Mouse (Mus musculus) MEL (cell line): Measurements from ENCODE around the gene Trank1.

Experiments
- CTCF ChIP-seq, 3 experiments: IDR thresholded peaks in 2 of 3; conservative IDR thresholded peaks in 1 of 3; 2 replicates each; pipeline ENCODE4 v1.5.1; 2011 to 2012; ENCODE audit warnings: low read length in 3 of 3, low read depth in 2 of 3, mild to moderate bottlenecking in 2 of 3, improper control_type of control experiment in 1 of 3, inconsistent platforms in 1 of 3, mixed read lengths in 1 of 3, moderate library complexity in 1 of 3; ENCODE audit not compliant: control insufficient read depth in 1 of 3, insufficient read depth in 1 of 3, poor library complexity in 1 of 3, severe bottlenecking in 1 of 3
- MAZ ChIP-seq: IDR thresholded peaks from 2 replicates; pipeline ENCODE4 v1.6.1; 2012; ENCODE audit warnings: low read depth, mild to moderate bottlenecking, inconsistent platforms, low read length, improper control_type of control experiment
- USF1 ChIP-seq: IDR thresholded peaks from 2 replicates; pipeline ENCODE4 v1.6.1; 2014; ENCODE audit warnings: low read depth, mild to moderate bottlenecking, inconsistent platforms, low read length, improper control_type of control experiment, moderate library complexity

- no peak for TF ChIP-seq MAZ
- no peak for TF ChIP-seq USF1
- TF ChIP-seq CTCF (IDR thresholded peaks at IDR 0.05 in 2 of 3, conservative IDR thresholded peaks at IDR 0.05 in 1 of 3; ENCODE audit: control insufficient read depth in 1 of 3, insufficient read depth in 1 of 3, low read depth in 2 of 3, low read length in 3 of 3, poor library complexity in 1 of 3, severe bottlenecking in 1 of 3), result no peak
Measured at GRCm38 (mm10) chr9:111273958-111274357, 37.6 kb upstream of the Trank1 start.
